In genomic region chr1:172027010-172027808, GRCm38 (mm10) we compare ENCODE assay signal across 7 mouse cellular contexts. TPM values are rescaled to one million over a fixed set of nuclear protein-coding genes. Genes with fewer than 3 reads are reported as not detected.
A peak's percentile ranks its signal among the peaks of the same experiment; 100 is the strongest.
DNase-seq lines count a peak whose midpoint lies in the region; ATAC-seq lines count a peak whose summit lies in the region.

No protein-coding gene starts in this region.

- peak overlapping the region; percentile 90 for H3K4me3 ChIP-seq in embryonic facial prominence, embryonic 11.5 days (ENCODE audit: low read depth, low read length)
- peak overlapping the region; percentile 76 for H3K4me3 ChIP-seq in limb, embryonic 12.5 days (replicated peaks)
- peak overlapping the region; percentile 96 for H3K4me3 ChIP-seq in midbrain, embryonic 14.5 days (replicated peaks; ENCODE audit: low read depth, low read length)

- 0% methylated on average over 46 of the region's 54 CpGs for WGBS in embryonic facial prominence, embryonic 11.5 days
- under 1% methylated on average over 49 of the region's 54 CpGs for WGBS in limb, embryonic 12.5 days
- 1% methylated on average over 52 of the region's 54 CpGs for WGBS in midbrain, embryonic 14.5 days

- peaks cover 9% of the 10 kb centered on the region for H3K4me1 ChIP-seq in embryonic facial prominence, embryonic 11.5 days (ENCODE audit: control insufficient read depth, insufficient read depth, low read length)
- peaks cover 41% of the 10 kb centered on the region for H3K4me1 ChIP-seq in limb, embryonic 12.5 days (replicated peaks)
- H3K4me1 ChIP-seq in midbrain, embryonic 14.5 days (ENCODE audit: control insufficient read depth, insufficient read depth, low read length) = peaks cover 50% of the 10 kb centered on the region

- no peaks in the 10 kb centered on the region for H3K27me3 ChIP-seq in embryonic facial prominence, embryonic 11.5 days (ENCODE audit: control insufficient read depth, insufficient read depth, low read length)
- no peaks in the 10 kb centered on the region for H3K27me3 ChIP-seq in limb, embryonic 12.5 days
- no peaks in the 10 kb centered on the region for H3K27me3 ChIP-seq in midbrain, embryonic 14.5 days (ENCODE audit: control insufficient read depth, insufficient read depth, low read length)

- H3K27ac ChIP-seq in embryonic facial prominence, embryonic 11.5 days (replicated peaks; ENCODE audit: low read depth, low read length) = peak overlapping the region; percentile 95
- peak overlapping the region; percentile 97 for H3K27ac ChIP-seq in limb, embryonic 12.5 days
- H3K27ac ChIP-seq in midbrain, embryonic 14.5 days (replicated peaks; ENCODE audit: low read depth, low read length) = peak overlapping the region; percentile 96

- peak overlapping the region; percentile 61 for H3K4me2 ChIP-seq in embryonic facial prominence, embryonic 11.5 days (ENCODE audit: low read depth, low read length)
- H3K4me2 ChIP-seq in limb, embryonic 12.5 days = peak overlapping the region; percentile 70
- peak overlapping the region; percentile 98 for H3K4me2 ChIP-seq in midbrain, embryonic 14.5 days (ENCODE audit: low read length)

- H3K9me3 ChIP-seq in embryonic facial prominence, embryonic 11.5 days (replicated peaks; ENCODE audit: control insufficient read depth, low read length) = no peaks in the 10 kb centered on the region
- no peaks in the 10 kb centered on the region for H3K9me3 ChIP-seq in limb, embryonic 12.5 days
- no peaks in the 10 kb centered on the region for H3K9me3 ChIP-seq in midbrain, embryonic 14.5 days (ENCODE audit: control insufficient read depth, low read length)

- H3K9ac ChIP-seq in embryonic facial prominence, embryonic 11.5 days (replicated peaks; ENCODE audit: low read length) = peak overlapping the region; percentile 96
- peak overlapping the region; percentile 91 for H3K9ac ChIP-seq in limb, embryonic 12.5 days (replicated peaks)
- peak overlapping the region; percentile 97 for H3K9ac ChIP-seq in midbrain, embryonic 14.5 days (replicated peaks; ENCODE audit: low read length)

- peak; percentile 88 for ATAC-seq in embryonic facial prominence, embryonic 11.5 days (replicated peaks; ENCODE audit: insufficient number of reproducible peaks, low FRiP score, low TSS enrichment, low read depth)
- ATAC-seq in limb, embryonic 12.5 days (ENCODE audit: insufficient number of reproducible peaks, insufficient read depth, low FRiP score, low TSS enrichment, low read depth) = peak; percentile 85
- ATAC-seq in midbrain, embryonic 14.5 days (ENCODE audit: low FRiP score, low TSS enrichment) = peak; percentile 89

- no peaks in the 10 kb centered on the region; the same call in 1 of the 2 replicates for H3K36me3 ChIP-seq in embryonic facial prominence, embryonic 11.5 days (replicated peaks; ENCODE audit: control insufficient read depth, insufficient read depth, low read depth, low read length)
- peaks cover 17% of the 10 kb centered on the region; the same call in 1 of the 2 replicates for H3K36me3 ChIP-seq in limb, embryonic 12.5 days
- H3K36me3 ChIP-seq in midbrain, embryonic 14.5 days (ENCODE audit: control insufficient read depth, insufficient read depth, low read length) = peaks cover 3% of the 10 kb centered on the region

- peak; percentile 87 to 93 for DNase-seq in adrenal gland, postnatal 36 days
- peak; percentile 93 for DNase-seq in embryonic facial prominence, embryonic 11.5 days (ENCODE audit: low spot score)
- peak; percentile 73 for DNase-seq in heart, adult 8-10 months (ENCODE audit: low spot score)
- DNase-seq in kidney, adult 8-10 months = peak; percentile 67 to 76
- peak; percentile 96 for DNase-seq in midbrain, embryonic 14.5 days
- peak; percentile 46 for DNase-seq in spleen, adult 12 weeks (ENCODE audit: low spot score)

RNA-seq across cellular contexts. Expression of gene Vangl2, which starts 1.0 kb away (rescaled TPM):
- total RNA-seq in adrenal gland, postnatal 36 days (2021) = 1 to 10 TPM; 2.5 to 5.7 TPM
- polyA plus RNA-seq in embryonic facial prominence, embryonic 11.5 days (2014; fragmentation: Nextera tagmentation; extraction: Ambion mirVana) = 25.3 and 28.6 TPM in 2 replicates
- 1 to 10 TPM in 2 of 4 experiments, under 1 TPM in 2; 0.86 to 1.7 (median 1.1) TPM for total RNA-seq in heart, adult 8-10 months (2022)
- polyA plus RNA-seq in limb, embryonic 12.5 days (2016; fragmentation: Nextera tagmentation; extraction: Ambion mirVana) = 23.2 and 23.7 TPM in 2 replicates
- 52.7 and 57.3 TPM in 2 replicates for polyA plus RNA-seq in midbrain, embryonic 14.5 days (2014; fragmentation: Nextera tagmentation; extraction: Ambion mirVana)

RNA-seq across cellular contexts. Expression of gene Nhlh1, which starts 30.2 kb away (rescaled TPM):
- total RNA-seq in adrenal gland, postnatal 36 days (2021) = not detected
- polyA plus RNA-seq in embryonic facial prominence, embryonic 11.5 days (2014; fragmentation: Nextera tagmentation; extraction: Ambion mirVana) = 4.6 and 6.5 TPM in 2 replicates
- not detected for total RNA-seq in heart, adult 8-10 months (2022)
- polyA plus RNA-seq in limb, embryonic 12.5 days (2016; fragmentation: Nextera tagmentation; extraction: Ambion mirVana) = 0.14 TPM in 1 of 2 replicates, not detected in the other
- polyA plus RNA-seq in midbrain, embryonic 14.5 days (2014; fragmentation: Nextera tagmentation; extraction: Ambion mirVana) = 3.6 and 5.5 TPM in 2 replicates

RNA-seq across cellular contexts. Expression of gene Copa, which starts 55.1 kb away (rescaled TPM):
- total RNA-seq in adrenal gland, postnatal 36 days (2021) = 100 to 1,000 TPM; 178 to 197 TPM
- 185 and 186 TPM in 2 replicates for polyA plus RNA-seq in embryonic facial prominence, embryonic 11.5 days (2014; fragmentation: Nextera tagmentation; extraction: Ambion mirVana)
- total RNA-seq in heart, adult 8-10 months (2022) = 100 to 1,000 TPM; 103 to 115 (median 113) TPM
- 219 and 228 TPM in 2 replicates for polyA plus RNA-seq in limb, embryonic 12.5 days (2016; fragmentation: Nextera tagmentation; extraction: Ambion mirVana)
- 96.5 and 188 TPM in 2 replicates for polyA plus RNA-seq in midbrain, embryonic 14.5 days (2014; fragmentation: Nextera tagmentation; extraction: Ambion mirVana)

RNA-seq across cellular contexts. Expression of gene Ncstn, which starts 55.4 kb away (rescaled TPM):
- total RNA-seq in adrenal gland, postnatal 36 days (2021) = 100 to 1,000 TPM in 1 of 2 experiments, 10 to 100 TPM in 1; 94.4 to 101 TPM
- polyA plus RNA-seq in embryonic facial prominence, embryonic 11.5 days (2014; fragmentation: Nextera tagmentation; extraction: Ambion mirVana) = 85.6 and 89.2 TPM in 2 replicates
- 10 to 100 TPM; 42.1 to 47.9 (median 44.0) TPM for total RNA-seq in heart, adult 8-10 months (2022)
- 86.6 and 96.6 TPM in 2 replicates for polyA plus RNA-seq in limb, embryonic 12.5 days (2016; fragmentation: Nextera tagmentation; extraction: Ambion mirVana)
- polyA plus RNA-seq in midbrain, embryonic 14.5 days (2014; fragmentation: Nextera tagmentation; extraction: Ambion mirVana) = 97.7 and 117 TPM in 2 replicates

Comparison
In these comparisons a context has a peak if more than half of its experiments do, and no peak if none do; other contexts are left out.
1. Peak in every context shown above with its lines: DNase-seq, ATAC-seq, H3K4me3 ChIP-seq and H3K27ac ChIP-seq.
2. DNase-seq: peak in every context shown above with its lines; median percentile 96 in midbrain, embryonic 14.5 days; 93 in embryonic facial prominence, embryonic 11.5 days; 90 in adrenal gland, postnatal 36 days; 73 in heart, adult 8-10 months; 72 in kidney, adult 8-10 months; 46 in spleen, adult 12 weeks.